Mouse (Mus musculus) kidney, postnatal 25 days (tissue): ENCODE measurements around the gene Ahcy.
"Not testable (repeated sequence)": the region's sequence is repeated elsewhere in the genome, so short reads cannot be mapped to it uniquely, and the experiment has no call there.

Source experiments
- DNase-seq, 2 experiments: peaks; one replicate each; pipeline ENCODE4 v3.0.0; 2021; ENCODE audit warnings: mixed read lengths in 2 of 2

Ahcy gene

GRCm38 (mm10) chr2:155018762-155019641, 55.3 kb downstream of the Ahcy start:
- peak; percentile 66 to 76 for DNase-seq

GRCm38 (mm10) chr2:155018251-155018755, 56.0 kb downstream of the Ahcy start, which contains the start of gene Gm14226:
Gene Gm14226 (plus strand): TSS chr2:155018266.
- DNase-seq: not testable (repeated sequence)

GRCm38 (mm10) chr2:155016751-155017150, 57.5 kb downstream of the Ahcy start:
- DNase-seq: not testable (repeated sequence)

GRCm38 (mm10) chr2:155012991-155013390, 61.3 kb downstream of the Ahcy start:
- DNase-seq: no peak

GRCm38 (mm10) chr2:155011086-155011656, 63.1 kb downstream of the Ahcy start:
- no peak for DNase-seq
